ENCODE assay signal across 12 mouse cellular contexts in the genomic region with DNA sequence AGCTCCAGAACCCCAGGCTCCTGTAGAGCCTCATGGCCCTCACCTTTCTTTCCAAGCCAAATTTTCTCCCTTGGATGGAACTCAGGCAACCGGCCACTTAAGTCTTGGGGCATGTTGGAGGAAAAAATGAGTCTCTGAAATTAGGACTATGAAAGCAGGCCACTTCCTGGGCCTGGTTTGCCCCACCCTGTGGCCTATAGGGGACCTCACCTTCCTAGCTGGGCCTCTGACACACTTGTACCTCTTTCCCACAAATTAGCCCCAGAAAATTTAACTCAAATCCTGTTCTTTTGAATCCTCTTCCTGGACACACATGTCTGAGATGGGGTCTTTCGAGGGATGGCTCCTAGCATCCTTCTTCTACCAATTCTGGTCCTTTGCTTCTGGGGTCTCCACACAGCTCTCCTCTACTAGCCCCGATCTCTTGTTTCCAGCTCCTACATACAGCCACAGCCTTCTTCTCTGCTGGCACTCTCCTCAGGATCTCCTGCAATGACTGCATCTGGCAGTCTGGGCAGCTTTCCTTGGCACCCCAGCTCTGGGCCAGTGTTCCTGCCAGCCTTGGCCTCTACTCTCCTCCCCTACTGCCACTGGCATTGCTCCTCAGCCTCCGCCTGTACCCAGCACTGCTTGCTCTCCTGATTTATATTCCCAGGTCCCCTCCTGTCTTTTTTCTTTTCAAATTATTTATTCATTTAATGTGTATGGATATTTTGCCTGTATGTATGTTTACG. TPM values are rescaled to one million over a fixed set of nuclear protein-coding genes. Genes with fewer than 3 reads are reported as not detected.
A peak's percentile ranks its signal among the peaks of the same experiment; 100 is the strongest.
DNase-seq lines count a peak whose midpoint lies in the region; TF ChIP-seq lines count a peak whose summit lies in the region.
"Had no signal": no experiment of that assay in that cellular context is flagged by ENCODE, and none has a peak within 500 bp of the region (broad histone marks: within the 10 kb centered on the region; RNA-seq: fewer than 3 reads in every experiment).

No protein-coding gene starts in this region.

- H3K27ac ChIP-seq in embryonic fibroblast, embryonic 13.5 days (ENCODE audit: insufficient read depth, low read length), result peak overlapping the region; percentile 40
- H3K27ac ChIP-seq: liver, embryonic 15.5 days had no signal

- H3K4me3 ChIP-seq in embryonic fibroblast, embryonic 13.5 days (ENCODE audit: insufficient read depth, low read length), result no peak overlapping the region
- H3K4me3 ChIP-seq: liver, embryonic 15.5 days had no signal

- peaks cover 19% of the 10 kb centered on the region for H3K4me1 ChIP-seq in embryonic fibroblast, embryonic 13.5 days (ENCODE audit: control insufficient read depth, insufficient read depth, low read length)

- no peak for TF ChIP-seq CTCF in embryonic fibroblast, embryonic 13.5 days (IDR thresholded peaks at IDR 0.05; ENCODE audit: borderline replicate concordance, insufficient read depth, low read length)

- intact Hi-C loops in left cerebral cortex, postnatal 4 days (cut with DNase I), result no loop called here
- intact Hi-C loops in heart, postnatal 14 days (cut with DNase I), result no loop called here

- no peak for TF ChIP-seq POLR2A in embryonic fibroblast, embryonic 13.5 days (IDR thresholded peaks at IDR 0.05; ENCODE audit: low read depth, low read length)

- DNase-seq in left cerebral cortex, postnatal 4 days, result peak; percentile 86
- DNase-seq in left cerebral cortex, adult 9 months (ENCODE audit: low spot score in 2 of 2), result no peak
- peak; percentile 90 for DNase-seq in brain, adult 2 months (ENCODE audit: low read depth, low spot score)
- peak; percentile 61 to 72 for DNase-seq in heart, postnatal 14 days
- no peak for DNase-seq in kidney, postnatal 4 days
- no peak for DNase-seq in spleen, postnatal 10 days (ENCODE audit: low spot score in 2 of 2)
- DNase-seq in c-Kit-positive CD71-positive TER-119-positive erythroid progenitor cells, embryonic 14.5 days (ENCODE audit: low spot score), result no peak

RNA-seq across cellular contexts. Expression of a gene that starts 6.5 kb away (rescaled TPM):
- 1 to 10 TPM; 7.4 to 7.6 TPM for total RNA-seq in left cerebral cortex, postnatal 4 days (2021)
- polyA plus RNA-seq in embryonic fibroblast, embryonic 13.5 days (2011; ENCODE audit: insufficient read length, low read depth, missing spikeins), result 161 and 346 TPM in 2 replicates
- total RNA-seq in heart, postnatal 14 days (2021), result 10 to 100 TPM; 61.1 to 70.4 TPM

RNA-seq across cellular contexts. Expression of a gene that starts 20.1 kb away (rescaled TPM):
- 10 to 100 TPM; 47.8 to 52.7 TPM for total RNA-seq in left cerebral cortex, postnatal 4 days (2021)
- 25.0 and 27.6 TPM in 2 replicates for polyA plus RNA-seq in embryonic fibroblast, embryonic 13.5 days (2011; ENCODE audit: insufficient read length, low read depth, missing spikeins)
- total RNA-seq in heart, postnatal 14 days (2021), result 10 to 100 TPM; 16.6 to 18.4 TPM

RNA-seq across cellular contexts. Expression of a gene that starts 49.6 kb away (rescaled TPM):
- under 1 TPM; 0.44 to 0.46 TPM for total RNA-seq in left cerebral cortex, postnatal 4 days (2021)
- 0.40 TPM in 1 of 2 replicates, not detected in the other for polyA plus RNA-seq in embryonic fibroblast, embryonic 13.5 days (2011; ENCODE audit: insufficient read length, low read depth, missing spikeins)
- total RNA-seq in heart, postnatal 14 days (2021), result not detected
- total RNA-seq: common myeloid progenitor, adult 5-6 weeks; heart, adult 18-20 months had no signal
- polyA plus RNA-seq: urinary bladder, adult 2 months had no signal

Comparison
In these comparisons a context has a peak if more than half of its experiments do, and no peak if none do; other contexts are left out.
1. DNase-seq: peak in left cerebral cortex, postnatal 4 days (single experiment), brain, adult 2 months (single experiment) and heart, postnatal 14 days (2 of 2); none in left cerebral cortex, adult 9 months (0 of 2), kidney, postnatal 4 days (0 of 2), spleen, postnatal 10 days (0 of 2) and c-Kit-positive CD71-positive TER-119-positive erythroid progenitor cells, embryonic 14.5 days (single experiment).
2. RNA of a gene that starts 6.5 kb away (total RNA-seq): 61.1 to 70.4 TPM in heart, postnatal 14 days; 7.4 to 7.6 TPM in left cerebral cortex, postnatal 4 days; every median in the first group is over 4 times any median in the second.